Mouse (Mus musculus) CH12.LX (cell line): ENCODE results near the gene 4930402H24Rik. TPM values are rescaled to one million over a fixed set of nuclear protein-coding genes. Genes with fewer than 3 reads are reported as not detected.

Experiments
- DNase-seq: peaks from one replicate; pipeline ENCODE4 v3.0.0-alpha.2; 2013; ENCODE audit errors: extremely low read depth
- H3K27ac ChIP-seq: 2 replicates; pipeline ENCODE4 v1.5.1; 2012; ENCODE audit warnings: low read depth, mild to moderate bottlenecking, control low read depth, moderate library complexity; ENCODE audit not compliant: insufficient read depth
- H3K27me3 ChIP-seq: replicated peaks from 2 replicates; pipeline ENCODE3; 2012; ENCODE audit warnings: inconsistent platforms
- H3K36me3 ChIP-seq, 2 experiments: replicated peaks in 1 of 2; 2 replicates each; pipeline versions ENCODE3 to v1.6.1; 2012; ENCODE audit warnings: inconsistent platforms in 1 of 2, low read length in 1 of 2, mild to moderate bottlenecking in 1 of 2, mixed read lengths in 1 of 2, moderate library complexity in 1 of 2; ENCODE audit not compliant: control insufficient read depth in 1 of 2, insufficient read depth in 1 of 2
- H3K4me1 ChIP-seq, 2 experiments: 2 replicates each; pipeline ENCODE4 v1.6.1; 2012; ENCODE audit warnings: inconsistent platforms in 1 of 2, moderate library complexity in 1 of 2; ENCODE audit not compliant: insufficient read depth in 2 of 2, control insufficient read depth in 1 of 2
- H3K4me2 ChIP-seq: 2 replicates; pipeline ENCODE4 v1.6.1; 2012; ENCODE audit warnings: low read depth, mild to moderate bottlenecking, control low read depth; ENCODE audit not compliant: poor library complexity, insufficient read depth, severe bottlenecking
- H3K4me3 ChIP-seq, 3 experiments: fragments of 150-350 bp in 1 of 3; sonication (generic) in 1 of 3; replicated peaks in 1 of 3; 2 replicates each; pipeline versions ENCODE3 to v1.5.1; 2011 to 2012; ENCODE audit warnings: low read depth in 2 of 3, low read length in 2 of 3, mild to moderate bottlenecking in 2 of 3, moderate library complexity in 2 of 3, control low read depth in 1 of 3, improper control_type of control experiment in 1 of 3, inconsistent platforms in 1 of 3, mixed read lengths in 1 of 3; ENCODE audit not compliant: poor library complexity in 1 of 3
- H3K79me2 ChIP-seq: replicated peaks from 2 replicates; pipeline ENCODE4 v1.6.1; 2012; ENCODE audit warnings: mild to moderate bottlenecking, moderate library complexity; ENCODE audit not compliant: control insufficient read depth, poor library complexity, insufficient read depth, severe bottlenecking; ENCODE audit errors: extremely low read depth
- H3K9ac ChIP-seq: 2 replicates; pipeline ENCODE4 v1.6.1; 2012; ENCODE audit warnings: low read depth, mild to moderate bottlenecking, control low read depth, moderate library complexity; ENCODE audit not compliant: insufficient read depth
- H3K9me3 ChIP-seq: replicated peaks from 2 replicates; pipeline ENCODE3; 2012; ENCODE audit warnings: low read length, inconsistent platforms, mixed read lengths
- BHLHE40 ChIP-seq: IDR thresholded peaks from 2 replicates; pipeline ENCODE4 v1.6.1; 2011; ENCODE audit warnings: mild to moderate bottlenecking, low read depth, low read length, improper control_type of control experiment
- ELF1 ChIP-seq: IDR thresholded peaks from 2 replicates; pipeline ENCODE4 v1.6.1; 2014; ENCODE audit warnings: low read depth, mild to moderate bottlenecking, inconsistent platforms, low read length, improper control_type of control experiment
- GABPA ChIP-seq: IDR thresholded peaks from 2 replicates; pipeline ENCODE4 v1.6.1; 2012; ENCODE audit warnings: low read depth, low read length, improper control_type of control experiment, inconsistent platforms; ENCODE audit not compliant: insufficient replicate concordance
- HCFC1 ChIP-seq: IDR thresholded peaks from 2 replicates; pipeline ENCODE4 v1.6.1; 2012; ENCODE audit warnings: low read depth, mild to moderate bottlenecking, inconsistent platforms, low read length, improper control_type of control experiment
- JUND ChIP-seq: conservative IDR thresholded peaks from 2 replicates; pipeline ENCODE4 v1.6.1; 2011; ENCODE audit warnings: low read depth, low read length, improper control_type of control experiment
- MAFK ChIP-seq: IDR thresholded peaks from 2 replicates; pipeline ENCODE4 v1.6.1; 2011; ENCODE audit warnings: low read length, improper control_type of control experiment; ENCODE audit not compliant: insufficient replicate concordance
- MAX ChIP-seq: IDR thresholded peaks from 2 replicates; pipeline ENCODE4 v1.6.1; 2011; ENCODE audit warnings: low read length, improper control_type of control experiment
- MAZ ChIP-seq: IDR thresholded peaks from 2 replicates; pipeline ENCODE4 v1.6.1; 2012; ENCODE audit warnings: low read depth, mild to moderate bottlenecking, inconsistent platforms, low read length, improper control_type of control experiment, moderate library complexity
- RAD21 ChIP-seq: IDR thresholded peaks from 2 replicates; pipeline ENCODE4 v1.6.1; 2011; ENCODE audit warnings: low read depth, mild to moderate bottlenecking, low read length, improper control_type of control experiment, moderate library complexity
- TBP ChIP-seq: conservative IDR thresholded peaks from 2 replicates; pipeline ENCODE4 v1.6.1; 2011; ENCODE audit warnings: low read depth, low read length, improper control_type of control experiment
- TCF12 ChIP-seq: IDR thresholded peaks from 2 replicates; pipeline ENCODE4 v1.6.1; 2014; ENCODE audit warnings: low read depth, mild to moderate bottlenecking, inconsistent platforms, low read length, improper control_type of control experiment
- UBTF ChIP-seq: IDR thresholded peaks from 2 replicates; pipeline ENCODE4 v1.6.1; 2012; ENCODE audit warnings: low read depth, mild to moderate bottlenecking, inconsistent platforms, low read length, improper control_type of control experiment, moderate library complexity
- USF2 ChIP-seq: conservative IDR thresholded peaks from 2 replicates; pipeline ENCODE4 v1.6.1; 2011; ENCODE audit warnings: low read depth, low read length, improper control_type of control experiment
- ZKSCAN1 ChIP-seq: IDR thresholded peaks from 2 replicates; pipeline ENCODE4 v1.6.1; 2012; ENCODE audit warnings: low read depth, inconsistent platforms, low read length, improper control_type of control experiment, borderline replicate concordance
- ZMIZ1 ChIP-seq: IDR thresholded peaks from 2 replicates; pipeline ENCODE4 v1.6.1; 2012; ENCODE audit warnings: low read depth, mild to moderate bottlenecking, inconsistent platforms, low read length, improper control_type of control experiment
- dilution Hi-C: fragments of 300-500 bp; cut with MboI; formaldehyde crosslinking; loops from 2 replicates; pipeline ENCODE4 v1.14.3; 2020; ENCODE audit warnings: low sequenced_read_pairs; ENCODE audit not compliant: extremely low pct_unique_long_range_greater_than_20kb, extremely low pct_ligation_motif_present
- in situ Hi-C: fragments of 300-500 bp; cut with MboI; formaldehyde crosslinking; loops from 3 replicates; pipeline ENCODE4 v1.14.3; 2019; ENCODE audit warnings: low sequenced_read_pairs, low pct_ligation_motif_present, low pct_unique_long_range_greater_than_20kb, mixed read lengths
- polyA plus RNA-seq: library from polyadenylated mRNA; unstranded; fragments of >175 nt; gene quantifications from 2 replicates; pipeline ENCODE4 v1.2.1, GENCODE M21; 2012; ENCODE audit warnings: low read depth; ENCODE audit not compliant: insufficient read length
- total RNA-seq, 2 experiments: library from RNA; depleted of rRNA; stranded (reverse); fragments of 300-350 nt in 1 of 2; fragments of >200 nt in 1 of 2; gene quantifications; 2 replicates each; pipeline ENCODE4 v1.2.3; 2012 to 2014

4930402H24Rik gene
- total and polyA plus RNA-seq, 3 experiments = 4.2 to 4.8 (median 4.2) TPM

DNA sequence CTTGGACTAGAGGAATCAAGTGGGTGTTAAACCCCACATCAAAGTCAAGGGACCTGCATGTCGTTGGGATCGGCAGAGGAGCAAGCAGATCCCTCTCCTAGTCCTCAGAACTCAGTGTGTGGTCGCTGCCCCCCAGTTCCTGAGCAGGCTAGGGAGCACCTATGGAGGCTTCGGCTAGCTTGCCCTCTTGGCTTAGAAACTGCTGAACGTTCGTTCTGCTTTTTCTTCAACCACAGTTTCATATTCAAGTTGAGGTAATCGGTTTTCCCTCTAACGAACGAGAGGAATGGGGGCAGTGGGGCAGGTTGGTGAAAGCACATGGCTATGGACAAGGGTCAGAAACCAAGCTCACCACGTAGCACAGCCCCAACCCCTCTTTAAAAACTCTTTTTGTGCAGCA, 199.1 kb downstream of the 4930402H24Rik start:
- in situ Hi-C loops (no loop called here), dilution Hi-C loops (no loop called here)
- no peaks in the 10 kb centered on the region for H3K9me3 ChIP-seq
- no peak for TF ChIP-seq RAD21
- TF ChIP-seq ZMIZ1 = no peak
- TF ChIP-seq GABPA = no peak
- no peak for TF ChIP-seq USF2
- TF ChIP-seq MAX = peak; percentile 40
- DNase-seq = peak; percentile 24
- no peak overlapping the region for H3K4me3 ChIP-seq
- no peak overlapping the region for H3K27ac ChIP-seq
- no peaks in the 10 kb centered on the region for H3K79me2 ChIP-seq
- peak overlapping the region; percentile 20 for H3K9ac ChIP-seq
- H3K27me3 ChIP-seq = no peaks in the 10 kb centered on the region
- H3K4me2 ChIP-seq = peak overlapping the region; percentile 61; the same call in 1 of the 2 replicates
- peaks cover 4 to 13% of the 10 kb centered on the region in 2 experiments for H3K4me1 ChIP-seq
- peaks cover 0 to 6% of the 10 kb centered on the region in 2 experiments for H3K36me3 ChIP-seq

DNA sequence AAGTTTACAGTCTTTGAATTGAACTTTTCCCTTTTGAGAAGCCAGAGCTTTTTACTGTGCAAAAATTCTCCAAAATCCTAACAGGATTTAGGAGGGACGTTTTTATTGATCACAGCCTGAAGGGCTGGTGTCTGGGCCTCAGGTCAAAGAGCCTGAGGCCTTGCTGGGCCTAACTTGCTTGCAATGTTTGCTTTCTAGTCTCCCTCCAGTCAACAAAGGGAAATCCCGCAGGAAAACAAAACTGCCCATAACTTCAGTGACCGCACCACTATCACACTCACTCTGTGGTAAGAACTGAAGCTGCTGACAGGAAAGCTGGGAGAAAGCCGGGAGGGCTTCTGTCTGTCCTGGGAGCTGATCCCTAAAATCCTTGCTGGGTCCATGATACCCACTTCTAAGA, 199.6 kb downstream of the 4930402H24Rik start:
- H3K27me3 ChIP-seq = no peaks in the 10 kb centered on the region
- no peak for DNase-seq
- dilution Hi-C loops = no loop called here
- H3K4me1 ChIP-seq = peaks cover 4 to 13% of the 10 kb centered on the region in 2 experiments
- peaks cover 0 to 5% of the 10 kb centered on the region in 2 experiments for H3K36me3 ChIP-seq
- TF ChIP-seq BHLHE40 (no peak), MAZ (no peak), MAFK (no peak), ELF1 (no peak), TBP (no peak), HCFC1 (no peak), UBTF (no peak), GABPA (no peak), JUND (no peak), TCF12 (no peak), ZKSCAN1 (no peak), ZMIZ1 (no peak), RAD21 (no peak), MAX (no peak)
- TF ChIP-seq, all 38 proteins: peak for 0
- H3K4me3 ChIP-seq = no peak overlapping the region
- H3K4me2 ChIP-seq = peak overlapping the region; percentile 61
- H3K79me2 ChIP-seq = no peaks in the 10 kb centered on the region
- H3K9ac ChIP-seq = peak overlapping the region; percentile 20; the same call in 1 of the 2 replicates
- H3K9me3 ChIP-seq = no peaks in the 10 kb centered on the region
- in situ Hi-C loops = no loop called here
- H3K27ac ChIP-seq = no peak overlapping the region
